Mouse (Mus musculus): ENCODE results near the gene Hdlbp. TPM values are rescaled to one million over a fixed set of nuclear protein-coding genes. Genes with fewer than 3 reads are reported as not detected.
A peak's percentile ranks its signal among the peaks of the same experiment; 100 is the strongest.
"Not testable (repeated sequence)": the region's sequence is repeated elsewhere in the genome, so short reads cannot be mapped to it uniquely, and the experiment has no call there.

Hdlbp gene
- polyA plus RNA-seq, 1 experiment: not detected

GRCm38 (mm10) chr1:93495312-93495711 lies 16.7 kb upstream of the Hdlbp start:
- Histone ChIP-seq H3K4me1 (ENCODE audit: control insufficient read depth, insufficient read depth, low read length) (no peaks in the 10 kb centered on the region), H3K4me3 (ENCODE audit: insufficient read depth, low read depth, low read length) (no peak overlapping the region), H3K27ac (ENCODE audit: insufficient read depth, low read depth, low read length) (no peak overlapping the region)
- 85% methylated on average over 3 of the region's 3 CpGs for WGBS
- TF ChIP-seq CTCF (IDR thresholded peaks at IDR 0.05; ENCODE audit: insufficient read depth, low read depth, low read length): no peak
- no peak for TF ChIP-seq POLR2A (IDR thresholded peaks at IDR 0.05; ENCODE audit: insufficient read depth, low read depth, low read length)

- H3K4me1 ChIP-seq (ENCODE audit: control insufficient read depth, insufficient read depth, low read length); H3K4me3 ChIP-seq (ENCODE audit: insufficient read depth, low read depth, low read length); H3K27ac ChIP-seq (ENCODE audit: insufficient read depth, low read depth, low read length): not testable (repeated sequence)
- 82% methylated on average over 3 of the region's 3 CpGs for WGBS
These were observed 7.7 kb upstream of the Hdlbp start for GRCm38 (mm10) chr1:93486302-93486701.

GRCm38 (mm10) chr1:93479476-93480083 lies 965 bp upstream of the Hdlbp start:
- H3K4me1 ChIP-seq (ENCODE audit: control insufficient read depth, insufficient read depth, low read length): no peaks in the 10 kb centered on the region
- 3% methylated on average over 23 of the region's 23 CpGs for WGBS
- no peak for TF ChIP-seq POLR2A (IDR thresholded peaks at IDR 0.05; ENCODE audit: insufficient read depth, low read depth, low read length)
- no peak for TF ChIP-seq CTCF (IDR thresholded peaks at IDR 0.05; ENCODE audit: insufficient read depth, low read depth, low read length)

GRCm38 (mm10) chr1:93477758-93478585 lies 643 bp downstream of the Hdlbp start:
- TF ChIP-seq POLR2A (IDR thresholded peaks at IDR 0.05; ENCODE audit: insufficient read depth, low read depth, low read length) (peak; percentile 44), CTCF (IDR thresholded peaks at IDR 0.05; ENCODE audit: insufficient read depth, low read depth, low read length) (peak; percentile 38; the same call in 1 of the 2 replicates)
- H3K27ac ChIP-seq (ENCODE audit: insufficient read depth, low read depth, low read length): peak overlapping the region; percentile 91
- WGBS: under 1% methylated on average over 41 of the region's 41 CpGs
- H3K4me1 ChIP-seq (ENCODE audit: control insufficient read depth, insufficient read depth, low read length): no peaks in the 10 kb centered on the region
- peak overlapping the region; percentile 83 for H3K4me3 ChIP-seq (ENCODE audit: insufficient read depth, low read depth, low read length)

More at GRCm38 (mm10) chr1:93479476-93480083, 965 bp upstream of the Hdlbp start:
- Histone ChIP-seq H3K4me3 (ENCODE audit: insufficient read depth, low read depth, low read length) (peak overlapping the region; percentile 79), H3K27ac (ENCODE audit: insufficient read depth, low read depth, low read length) (peak overlapping the region; percentile 44; the same call in 1 of the 2 replicates)

GRCm38 (mm10) chr1:93475694-93476093 lies 2.9 kb downstream of the Hdlbp start:
- Histone ChIP-seq H3K4me1 (ENCODE audit: control insufficient read depth, insufficient read depth, low read length) (no peaks in the 10 kb centered on the region), H3K4me3 (ENCODE audit: insufficient read depth, low read depth, low read length) (no peak overlapping the region), H3K27ac (ENCODE audit: insufficient read depth, low read depth, low read length) (no peak overlapping the region)
- TF ChIP-seq CTCF (IDR thresholded peaks at IDR 0.05; ENCODE audit: insufficient read depth, low read depth, low read length) (no peak), POLR2A (IDR thresholded peaks at IDR 0.05; ENCODE audit: insufficient read depth, low read depth, low read length) (no peak)
- WGBS: 90% methylated on average over 3 of the region's 3 CpGs

- Histone ChIP-seq H3K4me1 (ENCODE audit: control insufficient read depth, insufficient read depth, low read length) (no peaks in the 10 kb centered on the region), H3K27ac (ENCODE audit: insufficient read depth, low read depth, low read length) (no peak overlapping the region), H3K4me3 (ENCODE audit: insufficient read depth, low read depth, low read length) (no peak overlapping the region)
- 95% methylated on average over 4 of the region's 4 CpGs for WGBS
- no peak for TF ChIP-seq POLR2A (IDR thresholded peaks at IDR 0.05; ENCODE audit: insufficient read depth, low read depth, low read length)
- TF ChIP-seq CTCF (IDR thresholded peaks at IDR 0.05; ENCODE audit: insufficient read depth, low read depth, low read length): no peak
These were observed 10.0 kb downstream of the Hdlbp start for GRCm38 (mm10) chr1:93468626-93469025.

GRCm38 (mm10) chr1:93465746-93466145 lies 12.9 kb downstream of the Hdlbp start:
- no peak for TF ChIP-seq POLR2A (IDR thresholded peaks at IDR 0.05; ENCODE audit: insufficient read depth, low read depth, low read length)
- TF ChIP-seq CTCF (IDR thresholded peaks at IDR 0.05; ENCODE audit: insufficient read depth, low read depth, low read length): no peak

GRCm38 (mm10) chr1:93465066-93465465 lies 13.5 kb downstream of the Hdlbp start:
- Histone ChIP-seq H3K4me3 (ENCODE audit: insufficient read depth, low read depth, low read length) (no peak overlapping the region), H3K4me1 (ENCODE audit: control insufficient read depth, insufficient read depth, low read length) (no peaks in the 10 kb centered on the region), H3K27ac (ENCODE audit: insufficient read depth, low read depth, low read length) (no peak overlapping the region)
- TF ChIP-seq CTCF (IDR thresholded peaks at IDR 0.05; ENCODE audit: insufficient read depth, low read depth, low read length) (no peak), POLR2A (IDR thresholded peaks at IDR 0.05; ENCODE audit: insufficient read depth, low read depth, low read length) (no peak)

More at GRCm38 (mm10) chr1:93465746-93466145, 12.9 kb downstream of the Hdlbp start:
- no peak overlapping the region for H3K4me3 ChIP-seq (ENCODE audit: insufficient read depth, low read depth, low read length)
- H3K4me1 ChIP-seq (ENCODE audit: control insufficient read depth, insufficient read depth, low read length): no peaks in the 10 kb centered on the region
- H3K27ac ChIP-seq (ENCODE audit: insufficient read depth, low read depth, low read length): no peak overlapping the region

- 33% methylated on average over 3 of the region's 3 CpGs for WGBS
- TF ChIP-seq CTCF (IDR thresholded peaks at IDR 0.05; ENCODE audit: insufficient read depth, low read depth, low read length): no peak
- TF ChIP-seq POLR2A (IDR thresholded peaks at IDR 0.05; ENCODE audit: insufficient read depth, low read depth, low read length): no peak
These were observed 19.5 kb downstream of the Hdlbp start for GRCm38 (mm10) chr1:93459101-93459500.

More at GRCm38 (mm10) chr1:93459101-93459500, 19.5 kb downstream of the Hdlbp start:
- no peak overlapping the region for H3K27ac ChIP-seq (ENCODE audit: insufficient read depth, low read depth, low read length)
- no peak overlapping the region for H3K4me3 ChIP-seq (ENCODE audit: insufficient read depth, low read depth, low read length)
- no peaks in the 10 kb centered on the region for H3K4me1 ChIP-seq (ENCODE audit: control insufficient read depth, insufficient read depth, low read length)
